Mouse (Mus musculus): ENCODE results near the gene Tpm3.

DNA sequence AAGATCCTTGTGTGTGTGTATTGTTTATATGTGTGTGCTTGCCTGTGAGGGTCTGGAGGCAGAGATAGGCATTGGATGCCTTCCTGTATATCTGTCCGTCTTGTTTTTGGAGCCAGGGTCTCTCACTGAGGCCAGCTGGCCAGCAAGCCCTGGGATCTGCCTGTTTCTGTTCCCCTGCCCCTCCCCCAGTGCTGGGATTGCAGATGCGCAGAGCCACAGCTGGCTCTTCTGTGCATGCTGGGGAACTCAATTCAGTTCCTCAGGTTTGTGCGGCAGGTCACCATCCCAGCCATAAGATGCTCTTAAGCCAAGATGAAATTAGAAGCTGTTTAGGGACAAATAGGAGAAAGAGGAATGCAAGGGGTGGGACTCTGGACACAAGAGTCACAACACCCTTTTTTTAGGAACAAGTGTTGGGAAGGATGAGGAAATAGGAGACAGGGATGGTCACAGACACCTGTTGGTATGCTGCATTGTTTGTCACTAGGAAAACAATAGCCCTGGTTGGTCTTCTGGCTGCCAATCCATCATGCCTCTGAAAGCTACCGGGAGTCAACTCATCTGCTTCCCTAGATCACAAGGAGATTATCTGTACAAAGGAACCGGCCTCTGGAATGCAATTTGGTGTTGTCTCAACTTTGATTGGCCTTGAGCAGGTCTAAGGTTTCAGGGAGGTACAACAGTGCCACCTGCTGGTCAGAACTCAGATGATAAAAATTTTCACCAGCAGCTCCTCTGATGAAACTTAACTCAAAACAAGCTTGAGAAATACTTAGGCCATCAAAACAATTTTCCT, 4.7 kb downstream of the Tpm3 start:
- TF ChIP-seq POLR2A (IDR thresholded peaks at IDR 0.05; ENCODE audit: insufficient read depth, low read depth, low read length) (no peak), CTCF (IDR thresholded peaks at IDR 0.05) (peak; percentile 93)

Measured in heart, adult 2 months (tissue).